Mouse (Mus musculus) midbrain, embryonic 12.5 days (tissue): ENCODE results near the gene Itga11. TPM values are rescaled to one million over a fixed set of nuclear protein-coding genes. Genes with fewer than 3 reads are reported as not detected.

Experiments used
- ATAC-seq: fragments of 200-750 bp; cut with Nextera tagmentation; 2 replicates; pipeline ENCODE4 v1.8.0; 2017; ENCODE audit warnings: low read depth, moderate TSS enrichment, moderate library complexity; ENCODE audit not compliant: low FRiP score
- H3K27ac ChIP-seq: fragments of 300-500 bp; sonication (generic); replicated peaks from 2 replicates; pipeline ENCODE4 v1.5.1; 2016; ENCODE audit warnings: mild to moderate bottlenecking
- H3K27me3 ChIP-seq: fragments of 300-500 bp; sonication (generic); 2 replicates; pipeline ENCODE4 v1.6.1; 2016; ENCODE audit warnings: mild to moderate bottlenecking
- H3K36me3 ChIP-seq: fragments of 300-500 bp; sonication (generic); 2 replicates; pipeline ENCODE4 v1.6.1; 2016
- H3K4me1 ChIP-seq: fragments of 300-500 bp; sonication (generic); 2 replicates; pipeline ENCODE4 v1.6.1; 2016
- H3K4me2 ChIP-seq: fragments of 300-500 bp; sonication (generic); replicated peaks from 2 replicates; pipeline ENCODE4 v1.6.1; 2016; ENCODE audit warnings: mild to moderate bottlenecking, moderate library complexity
- H3K4me3 ChIP-seq: fragments of 300-500 bp; sonication (generic); 2 replicates; pipeline ENCODE4 v1.5.1; 2016; ENCODE audit warnings: mild to moderate bottlenecking
- H3K9ac ChIP-seq: fragments of 300-500 bp; sonication (generic); replicated peaks from 2 replicates; pipeline ENCODE4 v1.6.1; 2016; ENCODE audit warnings: mild to moderate bottlenecking, moderate library complexity
- H3K9me3 ChIP-seq: fragments of 300-500 bp; sonication (generic); 2 replicates; pipeline ENCODE4 v1.6.1; 2016; ENCODE audit warnings: mild to moderate bottlenecking
- WGBS: fragments of 180-500 bp; shearing (Covaris S2); methylation state at CpG from one replicate; pipeline ENCODE4 v1.1.7; 2016; 5-methylcytosine and 5-hydroxymethylcytosine counted together
- polyA plus RNA-seq: library from polyadenylated mRNA; unstranded; fragments of >200 nt; fragmentation: Nextera tagmentation; extraction: Ambion mirVana; gene quantifications from 2 replicates; pipeline ENCODE4 v1.2.1, GENCODE M21; 2016

Itga11 gene
- polyA plus RNA-seq, 1 experiment from 2014 or later: 5.0 TPM

DNA sequence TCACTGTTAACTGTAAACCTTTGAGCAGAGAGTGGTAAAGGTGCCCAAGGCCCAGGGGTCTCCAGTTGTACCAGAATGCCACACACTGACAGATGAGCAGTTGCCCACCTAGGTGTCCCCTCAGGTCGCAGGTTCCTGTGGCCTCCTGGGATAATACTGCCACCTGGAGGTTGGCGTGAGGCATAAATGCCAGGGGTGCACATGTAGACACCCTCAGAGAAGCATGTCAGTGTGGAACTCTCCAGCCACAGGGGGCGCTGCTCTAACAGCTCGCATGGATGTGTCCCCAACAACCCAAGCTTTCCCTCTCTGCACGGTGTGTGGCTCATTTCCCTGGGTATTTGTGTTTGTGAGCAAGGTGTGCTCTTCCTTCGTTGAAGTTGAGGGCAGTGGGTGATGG, 48.8 kb downstream of the Itga11 start:
- no peak overlapping the region for H3K27ac ChIP-seq
- WGBS: 52% methylated on average over 6 of the region's 6 CpGs
- no peak for ATAC-seq

DNA sequence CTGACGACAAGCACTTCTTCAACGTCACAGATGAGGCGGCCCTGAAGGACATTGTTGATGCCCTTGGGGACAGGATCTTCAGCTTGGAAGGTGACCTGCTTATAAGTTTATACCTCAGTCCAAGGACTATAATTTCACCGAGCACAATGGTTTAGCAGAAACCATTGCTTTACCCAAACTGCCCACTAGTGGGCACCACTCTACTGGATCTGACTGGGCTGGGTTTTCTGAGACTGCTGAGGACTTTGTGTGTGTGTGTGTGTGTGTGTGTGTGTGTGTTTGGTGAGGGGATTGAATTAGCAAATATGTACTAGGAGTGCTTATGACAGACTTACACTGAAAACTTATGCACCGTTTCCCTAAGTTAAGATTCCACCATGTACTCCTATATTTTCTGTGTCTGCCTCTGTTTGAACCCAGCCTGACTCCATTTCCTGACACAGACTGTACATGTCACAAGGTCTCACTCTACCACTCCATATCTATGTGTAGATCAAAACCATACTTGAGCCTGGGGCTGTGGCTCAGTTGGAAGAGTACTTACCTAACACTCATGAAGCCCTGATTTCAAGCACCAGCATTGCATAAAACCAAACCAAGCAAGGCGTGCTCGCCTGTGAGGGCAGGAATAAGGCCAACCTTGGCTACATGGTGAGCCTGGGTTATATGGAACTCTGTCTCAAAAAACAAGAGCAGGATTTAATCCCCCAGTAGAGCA, 67.1 kb downstream of the Itga11 start:
- H3K4me2 ChIP-seq: no peak overlapping the region
- H3K36me3 ChIP-seq: no peaks in the 10 kb centered on the region
- H3K27ac ChIP-seq: no peak overlapping the region
- H3K9me3 ChIP-seq: no peaks in the 10 kb centered on the region
- ATAC-seq: no peak
- no peaks in the 10 kb centered on the region for H3K27me3 ChIP-seq
- no peak overlapping the region for H3K4me3 ChIP-seq
- no peaks in the 10 kb centered on the region for H3K4me1 ChIP-seq
- no peak overlapping the region for H3K9ac ChIP-seq
- 55% methylated on average over 7 of the region's 7 CpGs for WGBS

More for the DNA sequence above, 48.8 kb downstream of the Itga11 start:
- H3K27me3 ChIP-seq: no peaks in the 10 kb centered on the region
- H3K4me1 ChIP-seq: no peaks in the 10 kb centered on the region
- H3K4me2 ChIP-seq: no peak overlapping the region
- H3K4me3 ChIP-seq: no peak overlapping the region
- no peaks in the 10 kb centered on the region for H3K9me3 ChIP-seq
- no peaks in the 10 kb centered on the region for H3K36me3 ChIP-seq
- H3K9ac ChIP-seq: no peak overlapping the region

DNA sequence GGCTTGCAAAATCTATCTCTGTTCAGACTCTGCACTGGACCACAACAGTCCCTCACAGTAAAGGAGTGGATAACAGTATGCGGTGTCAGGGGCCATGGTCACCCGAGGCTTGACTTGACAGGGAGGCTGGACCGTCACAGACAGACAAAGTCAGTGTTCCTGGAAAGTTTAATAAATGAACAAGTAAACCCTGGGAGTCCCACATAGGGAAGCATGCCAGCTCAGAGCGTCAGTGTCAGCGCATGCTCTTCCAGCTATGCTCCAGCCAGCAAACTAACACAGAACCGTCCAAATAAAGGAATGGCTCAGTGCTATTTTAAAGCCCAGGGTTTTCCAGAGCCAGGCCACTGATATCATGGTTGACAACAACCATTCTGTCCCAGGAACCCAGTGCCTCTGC, 69.0 kb downstream of the Itga11 start:
- no peak for ATAC-seq
- H3K27ac ChIP-seq: no peak overlapping the region
- 92% methylated on average over 6 of the region's 6 CpGs for WGBS
- no peaks in the 10 kb centered on the region for H3K4me1 ChIP-seq
- no peak overlapping the region for H3K4me3 ChIP-seq
- H3K9me3 ChIP-seq: peaks cover 2% of the 10 kb centered on the region; the same call in 1 of the 2 replicates
- no peaks in the 10 kb centered on the region for H3K36me3 ChIP-seq
- H3K27me3 ChIP-seq: no peaks in the 10 kb centered on the region
- H3K9ac ChIP-seq: no peak overlapping the region
- no peak overlapping the region for H3K4me2 ChIP-seq

DNA sequence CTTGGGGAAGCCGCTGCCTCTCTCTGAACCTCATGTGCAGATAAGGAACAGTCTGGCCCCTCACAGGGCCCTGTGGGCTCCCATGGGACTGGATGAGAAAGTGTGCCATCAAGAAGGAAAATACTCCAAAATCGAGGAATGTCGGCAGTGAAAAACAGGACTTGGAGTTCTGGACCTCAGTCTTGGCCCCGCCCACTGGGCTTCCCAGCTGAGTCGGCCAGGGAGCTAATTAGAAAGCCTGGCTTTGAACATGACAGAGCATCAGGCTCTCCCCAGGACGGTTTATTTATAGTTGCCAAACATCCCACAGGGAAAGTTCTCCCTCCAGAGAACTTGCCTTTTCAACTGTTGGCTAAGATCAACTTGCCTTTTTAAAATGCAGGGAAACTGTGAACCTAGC, 72.0 kb downstream of the Itga11 start:
- no peak for ATAC-seq
- peaks cover 3% of the 10 kb centered on the region; the same call in 1 of the 2 replicates for H3K9me3 ChIP-seq
- H3K4me1 ChIP-seq: no peaks in the 10 kb centered on the region
- no peak overlapping the region for H3K4me3 ChIP-seq
- H3K36me3 ChIP-seq: no peaks in the 10 kb centered on the region
- H3K4me2 ChIP-seq: no peak overlapping the region
- 68% methylated on average over 6 of the region's 6 CpGs for WGBS
- H3K27me3 ChIP-seq: no peaks in the 10 kb centered on the region
- H3K9ac ChIP-seq: no peak overlapping the region
- no peak overlapping the region for H3K27ac ChIP-seq

DNA sequence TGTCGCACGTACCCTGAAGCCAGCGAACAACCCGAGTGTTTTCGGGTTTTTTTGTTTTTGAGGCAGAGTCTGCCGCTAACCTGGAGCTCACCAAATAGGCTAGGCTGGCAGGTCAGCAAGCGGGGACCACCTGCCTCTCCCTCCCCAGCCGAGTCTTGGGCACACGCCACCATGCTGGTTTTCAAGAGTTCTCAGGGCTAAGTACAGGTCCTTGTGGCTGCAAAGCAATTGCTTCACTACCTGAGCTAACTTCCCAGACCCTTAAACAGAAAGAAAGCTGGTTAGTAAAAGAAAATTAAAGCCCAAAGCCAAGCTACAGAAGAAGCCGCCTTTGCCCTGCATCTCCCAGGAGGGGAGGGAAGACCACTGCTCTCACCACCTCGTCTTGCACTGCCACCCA, 72.8 kb downstream of the Itga11 start:
- Histone ChIP-seq H3K4me1 (no peaks in the 10 kb centered on the region), H3K9me3 (peaks cover 3% of the 10 kb centered on the region; the same call in 1 of the 2 replicates), H3K4me3 (no peak overlapping the region), H3K36me3 (no peaks in the 10 kb centered on the region), H3K27ac (no peak overlapping the region), H3K4me2 (no peak overlapping the region), H3K27me3 (no peaks in the 10 kb centered on the region), H3K9ac (no peak overlapping the region)
- 91% methylated on average over 11 of the region's 11 CpGs for WGBS
- ATAC-seq: no peak

DNA sequence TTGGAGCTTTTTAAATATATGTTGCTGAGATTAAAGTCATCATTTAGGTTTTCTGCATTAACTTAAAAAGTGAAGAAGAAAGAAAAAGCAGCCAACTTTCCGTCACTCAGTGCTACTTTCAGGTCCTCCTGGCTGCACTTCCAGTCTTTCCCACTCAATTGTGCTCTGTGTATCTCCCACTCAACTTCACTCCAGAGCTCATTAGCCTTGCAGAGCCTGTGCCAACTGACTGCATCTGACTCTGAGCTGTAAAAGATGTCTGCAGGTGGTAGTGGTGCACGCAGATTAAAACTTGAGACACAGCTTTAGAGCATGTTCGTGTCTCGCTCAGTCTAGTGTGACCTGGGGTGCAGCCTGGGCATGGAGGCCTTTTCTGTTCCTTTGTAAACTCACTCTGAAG, 80.7 kb downstream of the Itga11 start:
- 66% methylated on average over 4 of the region's 4 CpGs for WGBS
- H3K9me3 ChIP-seq: no peaks in the 10 kb centered on the region
- H3K27me3 ChIP-seq: no peaks in the 10 kb centered on the region
- no peak overlapping the region for H3K9ac ChIP-seq
- H3K4me1 ChIP-seq: 0 out of 2 replicates have a peak, but pooled peaks cover 2% of the 10 kb centered on the region
- H3K4me3 ChIP-seq: no peak overlapping the region
- H3K4me2 ChIP-seq: no peak overlapping the region
- no peak for ATAC-seq
- no peak overlapping the region for H3K27ac ChIP-seq
- no peaks in the 10 kb centered on the region for H3K36me3 ChIP-seq

DNA sequence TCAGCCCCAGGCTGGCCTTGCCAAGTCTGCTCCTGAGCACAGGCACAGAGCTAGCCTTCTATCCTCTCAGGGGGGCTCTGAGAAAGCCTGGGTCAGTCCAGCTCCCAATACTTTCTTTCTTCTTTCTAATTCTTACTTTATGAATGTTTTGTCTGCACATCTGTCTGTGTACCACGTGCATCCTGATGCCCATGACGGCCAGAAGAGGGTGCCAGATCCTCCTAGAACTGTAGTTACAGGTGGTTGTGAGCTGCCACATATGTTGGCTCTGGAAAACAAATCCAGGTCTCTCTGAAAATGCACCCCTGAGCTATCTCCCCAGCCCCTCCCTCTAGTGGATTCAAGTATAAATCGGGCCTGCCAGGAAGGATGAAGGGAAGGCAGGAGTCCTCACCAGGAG, 82.0 kb downstream of the Itga11 start:
- peaks cover 2% of the 10 kb centered on the region; the same call in 1 of the 2 replicates for H3K4me1 ChIP-seq
- no peaks in the 10 kb centered on the region for H3K36me3 ChIP-seq
- no peaks in the 10 kb centered on the region for H3K9me3 ChIP-seq
- no peak overlapping the region for H3K9ac ChIP-seq
- no peaks in the 10 kb centered on the region for H3K27me3 ChIP-seq
- ATAC-seq: no peak
- H3K27ac ChIP-seq: no peak overlapping the region
- no peak overlapping the region for H3K4me2 ChIP-seq
- WGBS: 58% methylated on average over 3 of the region's 3 CpGs
- no peak overlapping the region for H3K4me3 ChIP-seq

DNA sequence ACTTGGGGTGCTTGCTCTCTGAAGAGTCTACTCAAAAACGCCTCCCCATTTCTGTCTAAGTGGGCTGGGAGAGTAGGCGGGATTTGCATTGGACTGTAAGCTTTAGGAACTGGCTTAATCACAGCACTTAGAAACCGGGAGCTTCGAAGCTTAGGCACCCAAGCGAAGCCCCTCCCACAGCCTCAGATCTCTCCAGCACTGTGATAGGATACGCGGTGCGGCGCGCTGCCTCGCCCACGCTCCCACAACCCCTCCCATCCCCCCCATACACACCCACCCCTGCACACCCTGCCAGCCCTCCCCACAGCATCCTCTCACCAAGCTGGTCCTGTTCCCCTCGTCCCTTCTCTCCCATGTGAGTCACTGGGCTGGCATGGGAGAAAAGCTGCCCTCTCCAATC, 85.9 kb downstream of the Itga11 start:
- H3K4me2 ChIP-seq: peak overlapping the region; percentile 35
- no peaks in the 10 kb centered on the region for H3K9me3 ChIP-seq
- H3K36me3 ChIP-seq: no peaks in the 10 kb centered on the region
- H3K4me1 ChIP-seq: no peaks in the 10 kb centered on the region; the same call in 1 of the 2 replicates
- WGBS: 20% methylated on average over 13 of the region's 13 CpGs
- no peak overlapping the region for H3K27ac ChIP-seq
- no peaks in the 10 kb centered on the region for H3K27me3 ChIP-seq
- H3K9ac ChIP-seq: no peak overlapping the region
- ATAC-seq: no peak
- no peak overlapping the region for H3K4me3 ChIP-seq

DNA sequence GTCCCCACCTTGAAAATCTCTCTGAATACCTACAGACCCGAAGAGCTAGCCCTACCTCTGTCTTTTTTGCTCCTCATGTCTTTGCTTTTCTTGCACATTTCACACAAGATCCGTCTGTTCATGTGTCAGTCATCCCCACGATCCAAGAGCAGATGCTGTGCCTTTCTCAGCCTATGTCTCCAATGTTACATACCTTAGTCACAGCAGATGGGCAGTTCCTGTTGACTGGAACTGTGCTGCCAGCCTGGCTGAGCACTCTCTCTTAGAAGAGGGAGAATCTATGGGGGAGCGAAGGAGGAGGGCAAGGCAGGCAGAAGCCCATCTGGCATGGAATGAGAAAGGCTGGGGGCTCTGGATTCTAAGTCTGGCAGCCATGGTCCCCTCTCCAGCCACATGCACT, 87.7 kb downstream of the Itga11 start:
- H3K9ac ChIP-seq: no peak overlapping the region
- H3K4me1 ChIP-seq: no peaks in the 10 kb centered on the region; the same call in 1 of the 2 replicates
- no peaks in the 10 kb centered on the region for H3K27me3 ChIP-seq
- H3K4me2 ChIP-seq: no peak overlapping the region
- no peak for ATAC-seq
- no peaks in the 10 kb centered on the region for H3K36me3 ChIP-seq
- H3K27ac ChIP-seq: no peak overlapping the region
- no peak overlapping the region for H3K4me3 ChIP-seq
- 76% methylated on average over 4 of the region's 4 CpGs for WGBS
- no peaks in the 10 kb centered on the region for H3K9me3 ChIP-seq

DNA sequence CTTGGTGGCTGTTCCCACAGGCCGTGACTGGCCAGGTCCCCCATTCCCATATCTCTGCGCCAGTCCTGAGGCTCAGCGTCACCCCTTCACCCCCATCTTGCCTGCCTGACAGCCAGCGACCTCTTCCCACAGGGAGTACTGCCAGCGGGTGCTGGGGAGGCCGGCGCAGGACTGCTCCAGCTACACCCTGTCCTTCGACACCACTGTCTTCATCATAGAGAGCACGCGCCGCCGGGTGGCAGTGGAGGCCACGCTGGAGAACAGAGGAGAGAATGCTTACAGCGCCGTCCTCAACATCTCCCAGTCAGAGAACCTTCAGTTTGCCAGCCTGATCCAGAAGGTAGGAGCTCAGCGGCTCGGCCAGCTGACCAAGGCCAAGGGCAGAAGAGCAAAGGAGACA, 89.8 kb downstream of the Itga11 start:
- H3K4me3 ChIP-seq: no peak overlapping the region
- no peaks in the 10 kb centered on the region for H3K27me3 ChIP-seq
- ATAC-seq: no peak
- no peak overlapping the region for H3K9ac ChIP-seq
- 69% methylated on average over 17 of the region's 17 CpGs for WGBS
- no peak overlapping the region for H3K27ac ChIP-seq
- H3K4me1 ChIP-seq: no peaks in the 10 kb centered on the region; the same call in 1 of the 2 replicates
- H3K9me3 ChIP-seq: no peaks in the 10 kb centered on the region
- H3K36me3 ChIP-seq: no peaks in the 10 kb centered on the region
- H3K4me2 ChIP-seq: no peak overlapping the region

DNA sequence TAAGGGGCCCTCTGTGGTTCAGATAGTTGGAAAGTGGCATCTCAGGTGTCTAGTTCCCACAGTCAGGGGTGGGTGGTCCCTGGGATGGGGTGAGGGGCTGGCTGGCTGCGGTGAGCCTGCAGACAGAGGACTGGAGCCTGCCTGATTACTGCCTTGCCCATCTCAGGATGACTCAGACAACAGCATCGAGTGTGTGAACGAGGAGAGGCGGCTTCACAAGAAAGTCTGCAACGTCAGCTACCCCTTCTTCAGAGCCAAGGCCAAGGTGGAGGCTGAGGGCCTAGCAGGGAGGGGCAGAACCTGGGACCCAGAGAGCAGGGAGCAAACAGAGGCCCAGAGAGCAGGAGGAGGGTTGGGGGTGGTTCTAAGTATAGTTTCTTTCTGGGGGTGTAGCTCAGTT, 90.7 kb downstream of the Itga11 start:
- Histone ChIP-seq H3K27me3 (no peaks in the 10 kb centered on the region), H3K4me2 (no peak overlapping the region), H3K36me3 (no peaks in the 10 kb centered on the region), H3K9ac (no peak overlapping the region), H3K4me3 (no peak overlapping the region), H3K4me1 (no peaks in the 10 kb centered on the region; the same call in 1 of the 2 replicates), H3K9me3 (no peaks in the 10 kb centered on the region), H3K27ac (no peak overlapping the region)
- 79% methylated on average over 5 of the region's 5 CpGs for WGBS
- no peak for ATAC-seq

DNA sequence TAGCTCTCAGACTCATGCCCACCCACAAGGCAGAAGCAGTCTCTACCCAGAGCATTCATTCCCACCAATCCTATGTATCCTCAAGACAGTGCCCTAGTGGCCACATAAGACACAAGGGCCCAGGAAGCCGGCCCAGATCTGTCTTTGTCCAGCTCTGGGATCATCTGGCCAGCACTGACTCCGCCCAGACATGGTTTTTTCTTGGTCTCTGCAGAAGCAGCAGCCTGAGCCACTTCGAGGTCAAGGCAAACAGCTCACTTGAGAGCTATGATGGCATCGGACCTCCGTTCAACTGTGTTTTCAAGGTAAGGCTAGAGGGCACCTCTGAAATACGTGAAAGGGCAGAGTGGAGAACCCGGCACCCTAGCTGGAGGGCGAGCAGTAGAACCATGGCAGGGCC, 95.1 kb downstream of the Itga11 start:
- Histone ChIP-seq H3K27me3 (no peaks in the 10 kb centered on the region), H3K4me2 (no peak overlapping the region), H3K4me1 (peaks cover 5% of the 10 kb centered on the region), H3K9me3 (no peaks in the 10 kb centered on the region), H3K36me3 (no peaks in the 10 kb centered on the region), H3K27ac (no peak overlapping the region), H3K4me3 (no peak overlapping the region), H3K9ac (no peak overlapping the region)
- no peak for ATAC-seq
- 81% methylated on average over 8 of the region's 8 CpGs for WGBS

DNA sequence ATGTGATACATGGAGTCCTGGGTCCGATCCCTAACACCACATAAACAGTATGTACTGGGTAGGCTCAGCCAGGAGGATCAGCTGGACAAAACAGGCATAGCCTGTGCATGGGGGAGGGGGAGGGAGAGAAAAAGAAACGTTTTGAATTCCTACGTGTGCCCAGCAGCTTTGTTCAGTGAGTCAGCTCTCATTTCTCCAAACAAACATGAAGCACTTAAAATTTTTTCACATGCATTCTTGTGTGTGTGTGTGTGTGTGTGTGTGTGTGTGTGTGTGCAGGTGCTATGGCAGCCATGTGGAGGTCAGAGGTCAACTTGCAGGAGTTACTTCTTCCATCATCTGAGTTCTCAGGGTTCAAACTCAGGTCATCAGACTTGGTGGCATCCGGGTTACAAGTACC, 97.8 kb downstream of the Itga11 start:
- no peak overlapping the region for H3K9ac ChIP-seq
- no peaks in the 10 kb centered on the region for H3K36me3 ChIP-seq
- no peak overlapping the region for H3K27ac ChIP-seq
- peaks cover 5% of the 10 kb centered on the region for H3K4me1 ChIP-seq
- H3K9me3 ChIP-seq: no peaks in the 10 kb centered on the region
- H3K4me3 ChIP-seq: no peak overlapping the region
- no peak overlapping the region for H3K4me2 ChIP-seq
- no peaks in the 10 kb centered on the region for H3K27me3 ChIP-seq
- 76% methylated on average over 4 of the region's 4 CpGs for WGBS
- no peak for ATAC-seq
